27 mouse cellular contexts compared by ENCODE assay signal in genomic region chr2:168551218-168551617, GRCm38 (mm10).
"Had no signal": no experiment of that assay in that cellular context is flagged by ENCODE, and none has a peak within 500 bp of the region (broad histone marks: within the 10 kb centered on the region; RNA-seq: fewer than 3 reads in every experiment).

No protein-coding gene starts in this region.

- H3K36me3 ChIP-seq: heart, embryonic 13.5 days; heart, embryonic 15.5 days; hindbrain, embryonic 10.5 days; hindbrain, embryonic 12.5 days; intestine, embryonic 15.5 days; limb, embryonic 10.5 days; limb, embryonic 12.5 days; liver, embryonic 13.5 days had no signal

- DNase-seq: gastrocnemius, postnatal 14 days; gastrocnemius, postnatal 36 days; heart, adult 11 months; heart, adult 2 months; heart, postnatal 4 days; kidney, adult 18-20 months; kidney, adult 8-10 months; kidney, postnatal 10 days; kidney, postnatal 25 days; kidney, postnatal 4 days; liver; liver, embryonic 13.5 days had no signal

- H3K27me3 ChIP-seq: heart, embryonic 15.5 days; intestine, embryonic 15.5 days had no signal

- H3K9me3 ChIP-seq: heart, embryonic 13.5 days; heart, embryonic 15.5 days; hindbrain, embryonic 10.5 days; hindbrain, embryonic 12.5 days; intestine, embryonic 15.5 days; limb, embryonic 10.5 days; limb, embryonic 12.5 days; liver, embryonic 13.5 days had no signal

- H3K4me2 ChIP-seq: heart, embryonic 11.5 days; heart, embryonic 13.5 days; heart, embryonic 15.5 days; hindbrain, embryonic 12.5 days; hindbrain, embryonic 14.5 days; liver, embryonic 11.5 days had no signal

- H3K9ac ChIP-seq: heart, embryonic 15.5 days; hindbrain, embryonic 12.5 days; hindbrain, embryonic 14.5 days; limb, embryonic 12.5 days; liver, embryonic 13.5 days had no signal

- H3K27ac ChIP-seq: heart, adult 2 months; heart, embryonic 13.5 days; heart, embryonic 15.5 days; hindbrain, embryonic 10.5 days; hindbrain, embryonic 12.5 days; left cerebral cortex, adult 2 months; liver, embryonic 13.5 days had no signal

- H3K4me3 ChIP-seq: heart, adult 2 months; heart, embryonic 13.5 days; heart, embryonic 15.5 days; hindbrain, embryonic 10.5 days; hindbrain, embryonic 12.5 days; intestine, embryonic 15.5 days; layer of hippocampus, adult 2 months; left cerebral cortex, adult 2 months; limb, embryonic 10.5 days; limb, embryonic 12.5 days; liver, embryonic 13.5 days had no signal

- ATAC-seq: hindbrain, embryonic 16.5 days; inflammation-experienced regulatory T-cells, adult 6 months; intestine, embryonic 15.5 days; intestine, postnatal 0 days had no signal
